Mouse (Mus musculus) heart, postnatal 0 days (tissue): ENCODE measurements around the gene Hnrnpa1. TPM values are rescaled to one million over a fixed set of nuclear protein-coding genes. Genes with fewer than 3 reads are reported as not detected.

Experiments
- ATAC-seq: fragments of 200-750 bp; cut with Nextera tagmentation; 2 replicates; pipeline ENCODE4 v1.8.0; 2017; ENCODE audit warnings: low read depth, moderate number of reproducible peaks, moderate library complexity; ENCODE audit not compliant: insufficient read depth
- DNase-seq: peaks from one replicate; pipeline ENCODE4 v3.0.0-alpha.2; 2016; ENCODE audit warnings: low spot score
- H3K27ac ChIP-seq: fragments of 300-500 bp; sonication (generic); 2 replicates; pipeline ENCODE4 v1.5.1; 2014; ENCODE audit warnings: low read depth, mild to moderate bottlenecking
- H3K27me3 ChIP-seq: fragments of 300-500 bp; sonication (generic); 2 replicates; pipeline ENCODE4 v1.6.1; 2014; ENCODE audit warnings: low read length, mixed read lengths; ENCODE audit not compliant: control insufficient read depth, insufficient read depth
- H3K36me3 ChIP-seq: fragments of 300-500 bp; sonication (generic); replicated peaks from 2 replicates; pipeline ENCODE4 v1.6.1; 2014; ENCODE audit warnings: low read length, mixed read lengths; ENCODE audit not compliant: control insufficient read depth, insufficient read depth
- H3K4me1 ChIP-seq: fragments of 300-500 bp; sonication (generic); 2 replicates; pipeline ENCODE4 v1.6.1; 2014; ENCODE audit warnings: antibody characterized with exemption; ENCODE audit not compliant: control insufficient read depth, insufficient read depth
- H3K4me2 ChIP-seq: fragments of 300-500 bp; sonication (generic); 2 replicates; pipeline ENCODE4 v1.6.1; 2014; ENCODE audit warnings: low read depth, mild to moderate bottlenecking, low read length, moderate library complexity
- H3K4me3 ChIP-seq: fragments of 300-500 bp; sonication (generic); 2 replicates; pipeline ENCODE4 v1.5.1; 2014; ENCODE audit warnings: low read depth, low read length
- H3K9ac ChIP-seq: fragments of 300-500 bp; sonication (generic); replicated peaks from 2 replicates; pipeline ENCODE4 v1.6.1; 2014; ENCODE audit warnings: low read depth, low read length, mixed read lengths
- H3K9me3 ChIP-seq: fragments of 300-500 bp; sonication (generic); replicated peaks from 2 replicates; pipeline ENCODE4 v1.6.1; 2016; ENCODE audit warnings: low read length; ENCODE audit not compliant: control insufficient read depth
- CTCF ChIP-seq: IDR thresholded peaks from 2 replicates; pipeline ENCODE4 v1.5.1; 2016; ENCODE audit warnings: antibody characterized with exemption, control low read depth, low read depth
- EP300 ChIP-seq: IDR thresholded peaks from 2 replicates; pipeline ENCODE4 v1.6.1; 2016; ENCODE audit warnings: antibody characterized with exemption, low read depth
- WGBS: fragments of 180-500 bp; shearing (Covaris S2); extraction: QIAGEN DNeasy Blood & Tissue Kit; methylation state at CpG from one replicate; pipeline ENCODE4 v1.1.7; 2014; 5-methylcytosine and 5-hydroxymethylcytosine counted together
- polyA plus RNA-seq: library from polyadenylated mRNA; unstranded; fragments of >200 nt; fragmentation: Nextera tagmentation; extraction: Ambion mirVana; gene quantifications from 2 replicates; pipeline ENCODE4 v1.2.1, GENCODE M21; 2015
- total RNA-seq: library from RNA; depleted of rRNA; stranded (reverse); fragments of >200 nt; gene quantifications from 2 replicates; pipeline ENCODE4 v1.2.3, GENCODE M21; 2014; ENCODE audit warnings: low replicate concordance

Hnrnpa1 gene
- total and polyA plus RNA-seq, 2 experiments from 2014 or later: 37.0 to 284 TPM

GRCm38 (mm10) chr15:103202088-103202793 is 38.0 kb upstream of the Hnrnpa1 start:
- Histone ChIP-seq H3K9me3 (no peaks in the 10 kb centered on the region), H3K4me3 (no peak overlapping the region), H3K4me2 (no peak overlapping the region), H3K36me3 (peaks cover 62% of the 10 kb centered on the region), H3K4me1 (peaks cover 8% of the 10 kb centered on the region), H3K27me3 (no peaks in the 10 kb centered on the region), H3K27ac (peak overlapping the region; percentile 72), H3K9ac (no peak overlapping the region)
- 28% methylated on average over 6 of the region's 6 CpGs for WGBS
- ATAC-seq (peak; percentile 62), DNase-seq (peak; percentile 57)
- TF ChIP-seq EP300: 0 out of 2 replicates have a peak, but pooled peaks have one; percentile 26
- TF ChIP-seq CTCF: no peak

GRCm38 (mm10) chr15:103205156-103205555 is 35.1 kb upstream of the Hnrnpa1 start:
- Histone ChIP-seq H3K4me3 (no peak overlapping the region), H3K9ac (no peak overlapping the region), H3K9me3 (no peaks in the 10 kb centered on the region), H3K27me3 (no peaks in the 10 kb centered on the region), H3K36me3 (peaks cover 55% of the 10 kb centered on the region), H3K4me1 (peaks cover 8% of the 10 kb centered on the region), H3K27ac (no peak overlapping the region), H3K4me2 (no peak overlapping the region)
- 60% methylated on average over 2 of the region's 2 CpGs for WGBS
- no peak for DNase-seq
- no peak for ATAC-seq
- TF ChIP-seq CTCF (peak; percentile 47), EP300 (no peak)

- ATAC-seq (no peak), DNase-seq (no peak)
- no peaks in the 10 kb centered on the region for H3K9me3 ChIP-seq
- peak overlapping the region; percentile 60 for H3K27ac ChIP-seq
- H3K4me3 ChIP-seq: peak overlapping the region; percentile 5; the same call in 1 of the 2 replicates
- no peak overlapping the region for H3K9ac ChIP-seq
- H3K27me3 ChIP-seq: no peaks in the 10 kb centered on the region
- peak overlapping the region; percentile 48 for H3K4me2 ChIP-seq
- 32% methylated on average over 2 of the region's 2 CpGs for WGBS
- H3K4me1 ChIP-seq: peaks cover 13% of the 10 kb centered on the region; the same call in 1 of the 2 replicates
- H3K36me3 ChIP-seq: peaks cover 37% of the 10 kb centered on the region
- no peak for TF ChIP-seq CTCF
- TF ChIP-seq EP300: no peak
Observed at GRCm38 (mm10) chr15:103214149-103214548, 26.1 kb upstream of the Hnrnpa1 start.

GRCm38 (mm10) chr15:103214971-103215907 is 25.0 kb upstream of the Hnrnpa1 start:
- Histone ChIP-seq H3K9me3 (no peaks in the 10 kb centered on the region), H3K27me3 (no peaks in the 10 kb centered on the region), H3K4me2 (peak overlapping the region; percentile 60), H3K36me3 (peaks cover 27% of the 10 kb centered on the region), H3K4me1 (peaks cover 13% of the 10 kb centered on the region; the same call in 1 of the 2 replicates), H3K9ac (peak overlapping the region; percentile 57), H3K27ac (peak overlapping the region; percentile 89), H3K4me3 (peak overlapping the region; percentile 55)
- under 1% methylated on average over 15 of the region's 15 CpGs for WGBS
- peak; percentile 96 for DNase-seq
- no peak for TF ChIP-seq EP300
- TF ChIP-seq CTCF: no peak
- ATAC-seq: peak; percentile 95

GRCm38 (mm10) chr15:103216052-103216451 is 24.2 kb upstream of the Hnrnpa1 start:
- Histone ChIP-seq H3K4me3 (no peak overlapping the region; the same call in 1 of the 2 replicates), H3K9me3 (no peaks in the 10 kb centered on the region), H3K4me2 (peak overlapping the region; percentile 60), H3K27me3 (no peaks in the 10 kb centered on the region), H3K9ac (no peak overlapping the region), H3K27ac (peak overlapping the region; percentile 89), H3K4me1 (peaks cover 20% of the 10 kb centered on the region), H3K36me3 (peaks cover 20% of the 10 kb centered on the region)
- WGBS: 56% methylated on average over 2 of the region's 2 CpGs
- no peak for TF ChIP-seq CTCF
- TF ChIP-seq EP300: no peak
- no peak for DNase-seq
- no peak for ATAC-seq
